Mouse (Mus musculus): ENCODE results near the gene Dph1. TPM values are rescaled to one million over a fixed set of nuclear protein-coding genes. Genes with fewer than 3 reads are reported as not detected.

The Dph1 gene
- total and polyA plus RNA-seq, 2 experiments from 2014 or later, result 12.7 to 21.0 TPM

GRCm38 (mm10) chr11:75134485-75135068 is 56.5 kb downstream of the Dph1 start:
- WGBS, result 42% methylated on average over 5 of the region's 5 CpGs

GRCm38 (mm10) chr11:75133951-75134350 is 57.1 kb downstream of the Dph1 start:
- H3K4me3 ChIP-seq (ENCODE audit: low read depth, low read length), result no peak overlapping the region
- no peak overlapping the region for H3K4me2 ChIP-seq (ENCODE audit: low read depth)
- no peaks in the 10 kb centered on the region for H3K9me3 ChIP-seq (ENCODE audit: low read length)
- H3K27me3 ChIP-seq (ENCODE audit: insufficient read depth, low read length), result no peaks in the 10 kb centered on the region
- ATAC-seq (peak; percentile 48; the same call in 1 of the 2 replicates), DNase-seq (peak; percentile 36)
- H3K27ac ChIP-seq (ENCODE audit: low read depth, low read length), result no peak overlapping the region
- no peaks in the 10 kb centered on the region for H3K36me3 ChIP-seq (ENCODE audit: insufficient read depth)
- H3K4me1 ChIP-seq (ENCODE audit: insufficient read depth), result peaks cover 6% of the 10 kb centered on the region; the same call in 1 of the 2 replicates
- no peak for TF ChIP-seq CTCF (IDR thresholded peaks at IDR 0.05; ENCODE audit: low read depth)
- no peak overlapping the region for H3K9ac ChIP-seq
- 3% methylated on average over 2 of the region's 2 CpGs for WGBS

More at GRCm38 (mm10) chr11:75134485-75135068, 56.5 kb downstream of the Dph1 start:
- no peak overlapping the region for H3K27ac ChIP-seq (ENCODE audit: low read depth, low read length)
- H3K4me3 ChIP-seq (ENCODE audit: low read depth, low read length), result no peak overlapping the region
- DNase-seq, result no peak
- H3K4me2 ChIP-seq (ENCODE audit: low read depth), result no peak overlapping the region
- ATAC-seq, result no peak
- no peaks in the 10 kb centered on the region for H3K27me3 ChIP-seq (ENCODE audit: insufficient read depth, low read length)
- H3K9ac ChIP-seq, result no peak overlapping the region
- no peaks in the 10 kb centered on the region for H3K9me3 ChIP-seq (ENCODE audit: low read length)
- no peaks in the 10 kb centered on the region for H3K36me3 ChIP-seq (ENCODE audit: insufficient read depth)
- no peak for TF ChIP-seq CTCF (IDR thresholded peaks at IDR 0.05; ENCODE audit: low read depth)
- peaks cover 6% of the 10 kb centered on the region; the same call in 1 of the 2 replicates for H3K4me1 ChIP-seq (ENCODE audit: insufficient read depth)

- Histone ChIP-seq H3K4me2 (ENCODE audit: low read depth) (no peak overlapping the region), H3K9me3 (ENCODE audit: low read length) (no peaks in the 10 kb centered on the region), H3K27me3 (ENCODE audit: insufficient read depth, low read length) (no peaks in the 10 kb centered on the region), H3K27ac (ENCODE audit: low read depth, low read length) (no peak overlapping the region), H3K9ac (no peak overlapping the region), H3K4me3 (ENCODE audit: low read depth, low read length) (no peak overlapping the region), H3K36me3 (ENCODE audit: insufficient read depth) (no peaks in the 10 kb centered on the region), H3K4me1 (ENCODE audit: insufficient read depth) (peaks cover 6% of the 10 kb centered on the region; the same call in 1 of the 2 replicates)
- ATAC-seq, result no peak
- DNase-seq, result no peak
- WGBS, result 81% methylated on average over 5 of the region's 5 CpGs
- TF ChIP-seq CTCF (IDR thresholded peaks at IDR 0.05; ENCODE audit: low read depth), result no peak
Observed at GRCm38 (mm10) chr11:75133391-75133790, 57.6 kb downstream of the Dph1 start.

- peaks cover 6% of the 10 kb centered on the region; the same call in 1 of the 2 replicates for H3K4me1 ChIP-seq (ENCODE audit: insufficient read depth)
- H3K27ac ChIP-seq (ENCODE audit: low read depth, low read length), result no peak overlapping the region
- no peaks in the 10 kb centered on the region for H3K9me3 ChIP-seq (ENCODE audit: low read length)
- DNase-seq (peak; percentile 68), ATAC-seq (peak; percentile 58)
- no peaks in the 10 kb centered on the region for H3K27me3 ChIP-seq (ENCODE audit: insufficient read depth, low read length)
- TF ChIP-seq CTCF (IDR thresholded peaks at IDR 0.05; ENCODE audit: low read depth), result peak; percentile 59
- no peak overlapping the region for H3K4me2 ChIP-seq (ENCODE audit: low read depth)
- H3K36me3 ChIP-seq (ENCODE audit: insufficient read depth), result no peaks in the 10 kb centered on the region
- 40% methylated on average over 5 of the region's 5 CpGs for WGBS
- no peak overlapping the region for H3K4me3 ChIP-seq (ENCODE audit: low read depth, low read length)
- H3K9ac ChIP-seq, result no peak overlapping the region
Observed at GRCm38 (mm10) chr11:75132278-75132677, 58.8 kb downstream of the Dph1 start.

- no peak for ATAC-seq
Observed at GRCm38 (mm10) chr11:75131300-75131699, 59.7 kb downstream of the Dph1 start.

GRCm38 (mm10) chr11:75129481-75129880 is 61.6 kb downstream of the Dph1 start:
- Histone ChIP-seq H3K9me3 (ENCODE audit: low read length) (no peaks in the 10 kb centered on the region), H3K27me3 (ENCODE audit: insufficient read depth, low read length) (no peaks in the 10 kb centered on the region), H3K27ac (ENCODE audit: low read depth, low read length) (no peak overlapping the region), H3K4me2 (ENCODE audit: low read depth) (no peak overlapping the region), H3K9ac (no peak overlapping the region), H3K4me1 (ENCODE audit: insufficient read depth) (peaks cover 6% of the 10 kb centered on the region; the same call in 1 of the 2 replicates), H3K36me3 (ENCODE audit: insufficient read depth) (no peaks in the 10 kb centered on the region), H3K4me3 (ENCODE audit: low read depth, low read length) (no peak overlapping the region)
- ATAC-seq (no peak), DNase-seq (no peak)
- 96% methylated on average over 6 of the region's 6 CpGs for WGBS
- no peak for TF ChIP-seq CTCF (IDR thresholded peaks at IDR 0.05; ENCODE audit: low read depth)

More at GRCm38 (mm10) chr11:75131300-75131699, 59.7 kb downstream of the Dph1 start:
- no peak overlapping the region for H3K27ac ChIP-seq (ENCODE audit: low read depth, low read length)
- H3K9me3 ChIP-seq (ENCODE audit: low read length), result no peaks in the 10 kb centered on the region
- H3K9ac ChIP-seq, result no peak overlapping the region
- peaks cover 6% of the 10 kb centered on the region; the same call in 1 of the 2 replicates for H3K4me1 ChIP-seq (ENCODE audit: insufficient read depth)
- H3K36me3 ChIP-seq (ENCODE audit: insufficient read depth), result no peaks in the 10 kb centered on the region
- 90% methylated on average over 4 of the region's 4 CpGs for WGBS
- H3K4me3 ChIP-seq (ENCODE audit: low read depth, low read length), result no peak overlapping the region
- no peaks in the 10 kb centered on the region for H3K27me3 ChIP-seq (ENCODE audit: insufficient read depth, low read length)
- no peak for TF ChIP-seq CTCF (IDR thresholded peaks at IDR 0.05; ENCODE audit: low read depth)
- no peak for DNase-seq
- H3K4me2 ChIP-seq (ENCODE audit: low read depth), result no peak overlapping the region

MicroRNAs encoded within 50 kb of the gene (microRNA counts, 519-probe panel; counts per million panel counts)
- microRNA mmu-miR-132 (6,013 counts per million, percentile 80 among the panel's probes with 10 or more counts), microRNA mmu-miR-212 (not detected)

Small RNA genes within 50 kb of the gene (microRNA-seq; reads per million reads assigned to microRNA genes)
- 2,207 to 2,392 reads per million in 2 experiments for gene Mir132
- gene Mir212, result 119 to 125 reads per million in 2 experiments

Other genes starting within 250 kb of the Dph1 start
- 4.2 and 4.5 TPM in 2 replicates for gene Hic1, start 21.7 kb downstream of the Dph1 start, total RNA-seq (2014; rRNA removed)
- gene Hic1, start 21.7 kb downstream of the Dph1 start, polyA plus RNA-seq (2015; fragmentation: Nextera tagmentation; extraction: Ambion mirVana), result 1.7 TPM in 2 replicates
- gene Ovca2, start 12.4 kb downstream of the Dph1 start, total RNA-seq (2014; rRNA removed), result 15.5 and 19.6 TPM in 2 replicates
- 11.5 and 16.3 TPM in 2 replicates for gene Ovca2, start 12.4 kb downstream of the Dph1 start, polyA plus RNA-seq (2015; fragmentation: Nextera tagmentation; extraction: Ambion mirVana)
- gene Rtn4rl1, start 2.5 kb upstream of the Dph1 start, total RNA-seq (2014; rRNA removed), result 10.6 and 11.0 TPM in 2 replicates
- gene Rtn4rl1, start 2.5 kb upstream of the Dph1 start, polyA plus RNA-seq (2015; fragmentation: Nextera tagmentation; extraction: Ambion mirVana), result 11.9 and 15.6 TPM in 2 replicates
- 41.6 and 58.5 TPM in 2 replicates for gene Rpa1, start 157.1 kb upstream of the Dph1 start, total RNA-seq (2014; rRNA removed)
- 50.1 and 54.1 TPM in 2 replicates for gene Rpa1, start 157.1 kb upstream of the Dph1 start, polyA plus RNA-seq (2015; fragmentation: Nextera tagmentation; extraction: Ambion mirVana)
- gene Smyd4, start 157.2 kb upstream of the Dph1 start, total RNA-seq (2014; rRNA removed), result 20.8 and 28.8 TPM in 2 replicates
- gene Smyd4, start 157.2 kb upstream of the Dph1 start, polyA plus RNA-seq (2015; fragmentation: Nextera tagmentation; extraction: Ambion mirVana), result 13.9 and 21.5 TPM in 2 replicates
- 43.0 and 53.3 TPM in 2 replicates for gene Serpinf1, start 231.5 kb upstream of the Dph1 start, total RNA-seq (2014; rRNA removed)
- 44.6 and 57.7 TPM in 2 replicates for gene Serpinf1, start 231.5 kb upstream of the Dph1 start, polyA plus RNA-seq (2015; fragmentation: Nextera tagmentation; extraction: Ambion mirVana)
- gene Serpinf2, start 248.3 kb upstream of the Dph1 start, total RNA-seq (2014; rRNA removed), result 0.24 TPM in 1 of 2 replicates, not detected in the other
- not detected in 2 replicates for gene Serpinf2, start 248.3 kb upstream of the Dph1 start, polyA plus RNA-seq (2015; fragmentation: Nextera tagmentation; extraction: Ambion mirVana)

Measured in forebrain, postnatal 0 days (tissue).